In the genomic region with DNA sequence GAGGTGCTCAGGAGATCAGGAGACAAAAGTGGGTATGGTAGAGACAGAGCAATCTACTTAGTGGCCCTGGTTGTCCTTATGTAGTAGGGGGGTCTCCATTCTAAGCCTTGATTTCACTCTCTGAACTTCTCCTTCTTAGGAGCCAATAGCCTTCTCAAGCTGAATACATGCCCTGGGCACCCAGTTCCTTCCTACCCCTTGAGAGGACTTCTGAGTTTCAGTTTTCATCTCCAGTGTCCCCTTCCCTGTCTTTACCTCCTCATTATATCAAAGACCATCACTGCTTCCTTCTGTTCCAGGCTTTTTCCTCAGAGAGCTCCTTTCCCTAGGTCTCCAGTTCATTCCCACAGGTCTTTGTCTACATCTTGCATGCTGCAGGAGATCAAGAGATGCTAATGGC, we compare ENCODE assay signal across 10 mouse cellular contexts. TPM values are rescaled to one million over a fixed set of nuclear protein-coding genes. Genes with fewer than 3 reads are reported as not detected.
DNase-seq lines count a peak whose midpoint lies in the region; ATAC-seq lines count a peak whose summit lies in the region.
"Had no signal": no experiment of that assay in that cellular context is flagged by ENCODE, and none has a peak within 500 bp of the region (broad histone marks: within the 10 kb centered on the region; RNA-seq: fewer than 3 reads in every experiment).

No protein-coding gene starts in this region.

- ATAC-seq in kidney, embryonic 15.5 days (replicated peaks; ENCODE audit: low FRiP score) = no peak
- ATAC-seq in embryonic facial prominence, embryonic 15.5 days (ENCODE audit: insufficient number of reproducible peaks, low FRiP score, low TSS enrichment, low read depth) = no peak
- ATAC-seq in neural tube, embryonic 11.5 days (ENCODE audit: insufficient read depth, low FRiP score, low TSS enrichment) = no peak
- no peak for ATAC-seq in inflammation-experienced regulatory T-cells, adult 6 months

- peaks cover 29% of the 10 kb centered on the region for H3K36me3 ChIP-seq in kidney, embryonic 15.5 days
- H3K36me3 ChIP-seq in embryonic facial prominence, embryonic 15.5 days = peaks cover 21% of the 10 kb centered on the region
- peaks cover 46% of the 10 kb centered on the region for H3K36me3 ChIP-seq in limb, embryonic 10.5 days
- no peaks in the 10 kb centered on the region; the same call in 1 of the 2 replicates for H3K36me3 ChIP-seq in neural tube, embryonic 11.5 days (ENCODE audit: control insufficient read depth, insufficient read depth, low read length)

- peaks cover 54% of the 10 kb centered on the region for H3K4me1 ChIP-seq in kidney, embryonic 15.5 days
- peaks cover 46% of the 10 kb centered on the region for H3K4me1 ChIP-seq in embryonic facial prominence, embryonic 15.5 days
- H3K4me1 ChIP-seq in limb, embryonic 10.5 days = peaks cover 61% of the 10 kb centered on the region
- H3K4me1 ChIP-seq in neural tube, embryonic 11.5 days (ENCODE audit: control insufficient read depth, insufficient read depth, low read length) = peaks cover 8% of the 10 kb centered on the region; the same call in 1 of the 2 replicates

- H3K9ac ChIP-seq in kidney, embryonic 15.5 days = peak overlapping the region; percentile 65; the same call in 1 of the 2 replicates
- H3K9ac ChIP-seq in embryonic facial prominence, embryonic 15.5 days = 0 out of 2 replicates have a peak overlapping the region, but pooled peaks have one; percentile 89
- peak overlapping the region; percentile 73 for H3K9ac ChIP-seq in neural tube, embryonic 11.5 days (ENCODE audit: low read length)

- H3K9me3 ChIP-seq in kidney, embryonic 15.5 days (replicated peaks) = no peaks in the 10 kb centered on the region
- H3K9me3 ChIP-seq in embryonic facial prominence, embryonic 15.5 days (replicated peaks) = no peaks in the 10 kb centered on the region
- H3K9me3 ChIP-seq in limb, embryonic 10.5 days (replicated peaks) = no peaks in the 10 kb centered on the region
- no peaks in the 10 kb centered on the region for H3K9me3 ChIP-seq in neural tube, embryonic 11.5 days (ENCODE audit: control insufficient read depth, low read length)

- peak overlapping the region; percentile 90 for H3K27ac ChIP-seq in kidney, embryonic 15.5 days
- peak overlapping the region; percentile 97 for H3K27ac ChIP-seq in embryonic facial prominence, embryonic 15.5 days (replicated peaks)
- H3K27ac ChIP-seq in limb, embryonic 10.5 days = peak overlapping the region; percentile 99
- H3K27ac ChIP-seq in neural tube, embryonic 11.5 days (ENCODE audit: low read depth, low read length) = no peak overlapping the region

- DNase-seq in kidney, adult 9 months = no peak
- DNase-seq in limb, embryonic 10.5 days (ENCODE audit: low spot score) = no peak
- DNase-seq in neural tube, embryonic 11.5 days (ENCODE audit: low spot score) = no peak
- no peak for DNase-seq in Muller cell, postnatal 12 days (ENCODE audit: inconsistent ontology term)
- DNase-seq in thymus, postnatal 25 days = no peak
- DNase-seq: cerebellum, adult 8-10 months; spleen, adult 18-20 months had no signal

- peak overlapping the region; percentile 87 for H3K4me2 ChIP-seq in kidney, embryonic 15.5 days
- H3K4me2 ChIP-seq in embryonic facial prominence, embryonic 15.5 days (replicated peaks) = peak overlapping the region; percentile 55
- peak overlapping the region; percentile 65 for H3K4me2 ChIP-seq in neural tube, embryonic 11.5 days (ENCODE audit: low read depth)

- H3K27me3 ChIP-seq in kidney, embryonic 15.5 days = peaks cover 55% of the 10 kb centered on the region
- H3K27me3 ChIP-seq in embryonic facial prominence, embryonic 15.5 days = peaks cover 3% of the 10 kb centered on the region
- peaks cover 39% of the 10 kb centered on the region for H3K27me3 ChIP-seq in limb, embryonic 10.5 days (ENCODE audit: low read depth, poor library complexity, severe bottlenecking)
- H3K27me3 ChIP-seq in neural tube, embryonic 11.5 days (ENCODE audit: control insufficient read depth, insufficient read depth, low read length) = peaks cover 59% of the 10 kb centered on the region

- peak overlapping the region; percentile 58 for H3K4me3 ChIP-seq in kidney, embryonic 15.5 days (replicated peaks)
- peak overlapping the region; percentile 70 for H3K4me3 ChIP-seq in embryonic facial prominence, embryonic 15.5 days (replicated peaks)
- peak overlapping the region; percentile 78 for H3K4me3 ChIP-seq in limb, embryonic 10.5 days
- peak overlapping the region; percentile 55 for H3K4me3 ChIP-seq in neural tube, embryonic 11.5 days (ENCODE audit: low read depth, low read length)

RNA-seq across cellular contexts. Expression of a gene that starts 0.6 kb away (rescaled TPM):
- 10.8 and 12.3 TPM in 2 replicates for polyA plus RNA-seq in kidney, embryonic 15.5 days (2015; fragmentation: Nextera tagmentation; extraction: Ambion mirVana)
- 40.7 and 43.4 TPM in 2 replicates for polyA plus RNA-seq in embryonic facial prominence, embryonic 15.5 days (2015; fragmentation: Nextera tagmentation; extraction: Ambion mirVana)
- 16.8 and 24.5 TPM in 2 replicates for polyA plus RNA-seq in limb, embryonic 10.5 days (2016; fragmentation: Nextera tagmentation; extraction: Ambion mirVana)
- 9.5 and 13.1 TPM in 2 replicates for polyA plus RNA-seq in neural tube, embryonic 11.5 days (2014; fragmentation: Nextera tagmentation; extraction: Ambion mirVana)
- polyA plus RNA-seq in inflammation-experienced regulatory T-cells, adult 6 months (2017; shearing (Covaris generic)) = not detected

RNA-seq across cellular contexts. Expression of a gene that starts 36.4 kb away (rescaled TPM):
- 0.26 and 0.27 TPM in 2 replicates for polyA plus RNA-seq in kidney, embryonic 15.5 days (2015; fragmentation: Nextera tagmentation; extraction: Ambion mirVana)
- polyA plus RNA-seq in embryonic facial prominence, embryonic 15.5 days (2015; fragmentation: Nextera tagmentation; extraction: Ambion mirVana) = 0.30 and 0.52 TPM in 2 replicates
- polyA plus RNA-seq in limb, embryonic 10.5 days (2016; fragmentation: Nextera tagmentation; extraction: Ambion mirVana) = 0.55 and 0.61 TPM in 2 replicates
- 0.19 and 0.36 TPM in 2 replicates for polyA plus RNA-seq in neural tube, embryonic 11.5 days (2014; fragmentation: Nextera tagmentation; extraction: Ambion mirVana)
- not detected for polyA plus RNA-seq in inflammation-experienced regulatory T-cells, adult 6 months (2017; shearing (Covaris generic))

RNA-seq across cellular contexts. Expression of a gene that starts 37.1 kb away (rescaled TPM):
- polyA plus RNA-seq in kidney, embryonic 15.5 days (2015; fragmentation: Nextera tagmentation; extraction: Ambion mirVana) = 65.1 and 71.4 TPM in 2 replicates
- polyA plus RNA-seq in embryonic facial prominence, embryonic 15.5 days (2015; fragmentation: Nextera tagmentation; extraction: Ambion mirVana) = 91.5 and 93.4 TPM in 2 replicates
- 70.4 and 81.3 TPM in 2 replicates for polyA plus RNA-seq in limb, embryonic 10.5 days (2016; fragmentation: Nextera tagmentation; extraction: Ambion mirVana)
- polyA plus RNA-seq in neural tube, embryonic 11.5 days (2014; fragmentation: Nextera tagmentation; extraction: Ambion mirVana) = 62.1 and 62.4 TPM in 2 replicates
- polyA plus RNA-seq in inflammation-experienced regulatory T-cells, adult 6 months (2017; shearing (Covaris generic)) = 10 to 100 TPM; 11.8 to 28.7 (median 13.4) TPM

RNA-seq across cellular contexts. Expression of a gene that starts 41.6 kb away (rescaled TPM):
- polyA plus RNA-seq in kidney, embryonic 15.5 days (2015; fragmentation: Nextera tagmentation; extraction: Ambion mirVana) = 20.2 and 21.6 TPM in 2 replicates
- polyA plus RNA-seq in embryonic facial prominence, embryonic 15.5 days (2015; fragmentation: Nextera tagmentation; extraction: Ambion mirVana) = 2.8 and 3.9 TPM in 2 replicates
- 2.5 and 3.4 TPM in 2 replicates for polyA plus RNA-seq in limb, embryonic 10.5 days (2016; fragmentation: Nextera tagmentation; extraction: Ambion mirVana)
- polyA plus RNA-seq in neural tube, embryonic 11.5 days (2014; fragmentation: Nextera tagmentation; extraction: Ambion mirVana) = 3.2 and 3.4 TPM in 2 replicates
- polyA plus RNA-seq in inflammation-experienced regulatory T-cells, adult 6 months (2017; shearing (Covaris generic)) = 1 to 10 TPM in 2 of 3 experiments, under 1 TPM in 1; 0.67 to 1.9 (median 1.5) TPM

Comparison
In these comparisons a context has a peak if more than half of its experiments do, and no peak if none do; other contexts are left out.
1. RNA of a gene that starts 0.6 kb away (polyA plus RNA-seq): 40.7 to 43.4 TPM in embryonic facial prominence, embryonic 15.5 days, 16.8 to 24.5 TPM in limb, embryonic 10.5 days, 10.8 to 12.3 TPM in kidney, embryonic 15.5 days and 9.5 to 13.1 TPM in neural tube, embryonic 11.5 days; not detected in inflammation-experienced regulatory T-cells, adult 6 months; every median in the first group is over 10 times any median in the second.
2. Peak in every context shown above with its lines, with median percentiles within 50 percentile points of each other: H3K4me2 ChIP-seq, H3K4me3 ChIP-seq and H3K9ac ChIP-seq.